Mouse (Mus musculus) cerebellum, postnatal 4 days (tissue): ENCODE data around the gene Rsf1.

ENCODE experiments used
- DNase-seq, 2 experiments: peaks; one replicate each; pipeline ENCODE4 v3.0.0; 2022; ENCODE audit warnings: low spot score in 2 of 2, mixed read lengths in 1 of 2

The Rsf1 gene

GRCm38 (mm10) chr7:97723646-97724538 lies 144.2 kb downstream of the Rsf1 start:
- DNase-seq, result no peak

GRCm38 (mm10) chr7:97725401-97725800 lies 145.7 kb downstream of the Rsf1 start:
- DNase-seq, result no peak

- no peak for DNase-seq
Observed at GRCm38 (mm10) chr7:97726080-97726479, 146.4 kb downstream of the Rsf1 start.

GRCm38 (mm10) chr7:97726778-97727177 lies 147.1 kb downstream of the Rsf1 start:
- no peak for DNase-seq

GRCm38 (mm10) chr7:97728666-97729614 lies 149.3 kb downstream of the Rsf1 start:
- no peak for DNase-seq

GRCm38 (mm10) chr7:97730427-97730826 lies 150.7 kb downstream of the Rsf1 start:
- DNase-seq, result no peak

- DNase-seq, result no peak
Observed at GRCm38 (mm10) chr7:97733606-97734005, 153.9 kb downstream of the Rsf1 start.

GRCm38 (mm10) chr7:97735021-97735420 lies 155.3 kb downstream of the Rsf1 start:
- DNase-seq, result no peak

GRCm38 (mm10) chr7:97735886-97736420 lies 156.3 kb downstream of the Rsf1 start:
- no peak for DNase-seq

GRCm38 (mm10) chr7:97737256-97737637 lies 157.6 kb downstream of the Rsf1 start:
- DNase-seq, result no peak

GRCm38 (mm10) chr7:97737638-97738456 lies 158.2 kb downstream of the Rsf1 start, which contains the start of gene Aqp11:
Aqp11 (minus strand) TSS chr7:97738289.
- peak; percentile 63 to 71 for DNase-seq

- no peak for DNase-seq
Observed at GRCm38 (mm10) chr7:97740948-97741347, 161.3 kb downstream of the Rsf1 start.

- DNase-seq, result no peak
Observed at GRCm38 (mm10) chr7:97741756-97742291, 162.1 kb downstream of the Rsf1 start.
